Mouse (Mus musculus) frontal cortex, postnatal 25 days (tissue): ENCODE results near the gene Zmym5.
"Not testable (repeated sequence)": the region's sequence is repeated elsewhere in the genome, so short reads cannot be mapped to it uniquely, and the experiment has no call there.

ENCODE experiments used
- DNase-seq, 2 experiments: peaks; one replicate each; pipeline ENCODE4 v3.0.0; 2022; ENCODE audit warnings: low spot score in 2 of 2

Zmym5 gene

GRCm38 (mm10) chr14:56811701-56812339 lies at the start of gene Zmym5:
Zmym5 (minus strand) TSS chr14:56811716.
- DNase-seq = peak; percentile 71 to 72

GRCm38 (mm10) chr14:56849681-56850080 lies 38.2 kb upstream of the Zmym5 start:
- no peak for DNase-seq

- no peak for DNase-seq
Observed at GRCm38 (mm10) chr14:56848322-56848721, 36.8 kb upstream of the Zmym5 start.

GRCm38 (mm10) chr14:56844507-56844906 lies 33.0 kb upstream of the Zmym5 start:
- DNase-seq = no peak

- no peak for DNase-seq
Observed at GRCm38 (mm10) chr14:56844033-56844432, 32.5 kb upstream of the Zmym5 start.

DNA sequence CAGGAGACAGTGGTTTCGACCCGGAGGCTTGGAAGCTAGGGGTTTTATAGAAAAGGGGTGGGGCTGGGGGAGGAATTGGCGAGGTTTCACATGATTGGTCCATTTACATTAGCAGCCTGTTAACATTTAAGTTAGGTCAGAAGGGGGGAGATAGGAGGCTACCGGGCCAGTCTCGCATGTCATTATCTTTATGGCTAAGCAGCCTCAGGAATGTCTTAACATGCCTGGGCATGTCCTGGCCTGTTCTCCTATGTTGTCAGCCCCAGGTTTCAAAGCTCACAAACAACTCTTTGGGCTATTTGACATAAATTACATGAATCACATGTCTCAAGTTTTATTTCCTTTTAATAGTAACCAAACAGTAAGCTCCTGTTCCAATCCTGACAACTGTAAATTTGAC lies 23.1 kb upstream of the Zmym5 start:
- DNase-seq = not testable (repeated sequence)

- not testable (repeated sequence) for DNase-seq
Observed at GRCm38 (mm10) chr14:56833211-56833610, 21.7 kb upstream of the Zmym5 start.

DNA sequence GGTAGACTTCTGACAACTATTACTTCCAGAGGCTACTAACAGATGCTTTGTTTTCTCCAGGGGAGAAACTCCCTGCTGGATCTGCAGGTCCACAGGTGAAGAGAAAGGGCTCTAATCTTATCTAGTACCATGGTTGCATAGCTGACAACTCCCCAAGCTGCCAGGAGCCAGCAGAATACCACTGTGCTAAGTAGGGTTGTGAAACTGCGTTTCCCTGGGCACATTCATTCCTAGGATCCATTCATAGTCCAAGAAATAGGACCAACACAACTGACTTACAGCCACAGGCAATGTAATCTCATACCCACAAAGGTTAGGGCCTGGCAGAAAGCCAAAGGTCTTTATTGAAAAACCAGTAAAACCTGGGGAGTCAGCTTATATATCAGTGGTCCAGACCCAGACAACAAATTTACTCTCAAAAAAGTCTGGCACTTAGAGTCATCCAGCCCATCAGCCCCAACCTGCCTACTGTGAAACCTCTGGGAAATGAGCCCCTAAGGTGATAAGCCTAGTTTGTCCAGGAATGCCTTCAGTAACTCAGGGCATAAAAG lies 21.1 kb upstream of the Zmym5 start:
- DNase-seq = no peak

DNA sequence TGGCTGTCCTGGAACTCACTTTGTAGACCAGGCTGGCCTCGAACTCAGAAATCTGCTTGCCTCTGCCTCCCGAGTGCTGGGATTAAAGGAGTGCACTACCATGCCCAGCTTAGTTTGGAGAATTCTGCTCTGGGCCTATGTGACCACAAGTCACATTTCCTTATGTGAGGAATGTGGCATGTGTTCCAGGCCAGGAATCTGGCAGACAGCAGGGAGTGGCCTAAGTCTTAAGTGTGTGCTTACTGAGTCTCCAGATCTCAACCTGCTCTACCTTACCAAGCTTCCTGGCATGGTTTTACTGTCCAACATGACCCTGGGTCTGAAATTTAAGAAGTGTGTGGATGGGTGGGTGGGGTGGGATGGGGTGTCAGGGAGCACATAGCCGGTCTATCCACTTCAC lies 20.6 kb upstream of the Zmym5 start:
- DNase-seq = no peak

DNA sequence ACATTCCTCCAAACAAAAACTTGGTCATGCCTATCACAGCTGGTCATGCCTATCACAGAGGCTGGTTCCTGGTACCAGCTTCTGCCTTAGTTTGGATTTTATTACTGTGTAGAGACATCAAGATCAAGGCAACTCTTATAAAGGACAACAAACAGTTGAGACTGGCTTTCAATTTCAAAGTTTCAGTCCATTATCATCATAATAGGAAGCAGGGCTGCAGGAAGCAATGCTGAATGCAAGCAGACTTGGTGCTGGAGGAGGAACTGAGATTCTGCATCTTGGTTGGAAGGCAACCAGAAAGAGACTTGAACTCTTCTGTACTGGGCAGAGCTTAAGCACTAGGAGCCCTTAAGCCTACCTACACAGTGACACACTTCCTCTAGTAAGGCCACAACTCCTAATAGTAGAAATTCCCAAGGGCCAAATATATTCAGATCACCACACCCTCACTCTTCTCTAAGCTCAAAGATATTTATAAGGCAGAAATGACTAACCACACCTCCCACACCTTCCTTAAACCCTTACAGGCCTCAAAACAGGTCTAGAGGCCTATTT lies 19.1 kb upstream of the Zmym5 start:
- DNase-seq = no peak

GRCm38 (mm10) chr14:56824562-56824961 lies 13.0 kb upstream of the Zmym5 start:
- no peak for DNase-seq

- DNase-seq = no peak
Observed at GRCm38 (mm10) chr14:56817616-56818015, 6.1 kb upstream of the Zmym5 start.

- DNase-seq = no peak
Observed at GRCm38 (mm10) chr14:56817131-56817530, 5.6 kb upstream of the Zmym5 start.

DNA sequence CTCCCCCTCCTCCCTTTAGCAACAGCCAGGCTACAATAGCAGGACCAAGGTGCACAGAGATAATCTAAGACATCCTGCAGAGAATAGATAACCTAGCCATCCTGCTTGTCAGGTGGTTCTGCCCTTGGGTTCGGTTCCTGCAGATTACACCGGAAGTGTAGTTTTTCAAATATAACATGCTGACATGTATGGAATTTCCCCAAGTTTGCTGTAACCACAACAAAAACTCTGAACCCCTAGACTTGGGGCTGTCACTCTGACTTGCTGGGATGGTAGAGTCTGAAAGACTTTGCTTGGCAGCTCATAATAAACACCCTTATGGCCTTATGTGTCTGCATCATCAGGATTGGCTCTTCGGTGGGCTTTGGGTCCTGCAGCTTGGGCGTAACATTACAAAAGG lies 5.0 kb upstream of the Zmym5 start:
- DNase-seq = no peak

DNA sequence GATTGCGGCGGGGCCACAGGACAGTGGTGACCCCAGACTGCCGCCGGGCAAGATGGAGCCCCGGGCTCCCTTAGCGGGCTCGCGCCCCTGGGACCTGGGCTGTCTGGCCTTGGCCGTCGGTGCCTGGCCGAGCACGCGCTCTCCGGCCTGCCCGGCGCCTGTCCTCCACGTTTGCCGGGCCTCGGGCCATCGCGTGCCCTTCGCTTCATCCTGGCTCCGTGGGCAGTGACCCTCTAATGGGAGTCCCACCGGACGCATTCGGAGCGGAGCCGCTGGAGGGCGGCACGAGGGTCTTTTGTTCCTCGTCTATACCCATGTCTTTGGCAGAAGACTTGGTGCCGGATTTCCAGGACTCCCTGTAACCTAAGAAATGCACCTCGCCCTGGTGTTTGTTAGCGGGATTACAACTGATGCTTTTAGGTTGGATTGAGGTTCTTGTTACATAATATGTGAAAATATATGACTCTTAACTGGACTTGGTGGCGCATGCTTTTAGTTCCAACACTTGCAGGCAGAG lies 1.1 kb upstream of the Zmym5 start:
- DNase-seq = peak; percentile 61 to 73

DNA sequence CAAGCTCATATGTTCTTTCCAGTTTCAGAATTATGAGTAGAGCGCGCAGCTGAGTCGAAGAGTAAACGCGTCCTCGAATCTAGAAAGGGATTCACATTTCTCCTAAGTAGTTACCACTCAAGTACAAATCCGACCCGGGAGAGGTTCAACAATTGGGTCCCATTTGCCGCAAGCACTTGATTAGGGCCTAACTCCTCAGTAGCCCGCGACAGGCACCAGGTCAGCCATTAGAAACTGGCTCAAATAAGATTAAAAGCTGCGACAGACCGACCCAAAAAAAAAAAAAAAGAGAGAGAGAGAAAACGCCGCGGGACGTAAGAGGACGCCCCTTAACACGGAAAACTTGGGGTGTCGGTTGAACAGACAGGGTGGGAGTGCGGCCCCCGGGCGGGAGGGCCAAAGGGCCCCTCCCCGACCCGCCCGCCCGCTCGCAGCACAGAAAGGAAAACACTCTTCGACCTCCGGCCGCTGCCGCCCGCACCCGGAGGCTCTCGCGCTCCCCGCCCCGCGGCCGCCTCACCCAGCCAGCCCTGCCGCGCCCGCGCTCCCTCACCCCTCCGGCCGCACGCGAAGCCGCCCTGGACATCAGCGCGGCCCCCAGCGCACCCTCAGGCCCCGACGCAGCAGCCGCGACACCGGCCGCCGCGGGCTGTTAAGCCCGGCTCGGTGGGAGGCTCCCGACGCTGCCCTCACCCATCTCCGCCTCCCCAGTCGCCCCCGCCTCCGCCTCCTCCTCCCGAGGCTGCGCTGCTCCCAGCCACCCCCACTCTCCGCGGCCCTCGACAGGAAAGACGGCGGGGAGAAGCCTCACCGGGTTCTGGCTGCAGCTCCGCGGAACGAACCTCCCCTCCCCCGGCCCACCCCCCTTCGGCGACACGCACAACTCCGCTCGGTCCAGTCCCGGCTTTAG lies 480 bp downstream of the Zmym5 start:
- peak in 1 of 2 experiments; percentile 11 for DNase-seq

DNA sequence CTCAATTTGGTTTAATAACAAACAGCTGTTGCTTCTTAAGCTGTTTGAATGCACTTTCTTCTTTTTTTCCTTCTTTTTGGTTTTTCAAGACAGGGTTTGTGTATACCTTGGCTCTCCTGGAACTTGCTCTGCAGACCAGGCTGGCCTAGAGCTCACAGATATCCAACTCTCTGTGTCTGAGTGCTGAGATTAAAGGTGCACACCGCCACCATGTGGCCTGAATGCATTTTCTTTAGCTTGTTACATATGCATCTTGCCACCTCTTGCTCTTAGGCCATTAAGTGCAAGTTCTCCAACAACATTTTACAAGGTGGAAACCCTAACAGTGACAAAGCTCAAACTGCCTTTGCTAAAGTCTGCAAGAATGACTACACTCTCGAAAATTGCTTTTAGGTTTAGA lies 18.3 kb downstream of the Zmym5 start:
- DNase-seq = peak in 1 of 2 experiments; percentile 22

DNA sequence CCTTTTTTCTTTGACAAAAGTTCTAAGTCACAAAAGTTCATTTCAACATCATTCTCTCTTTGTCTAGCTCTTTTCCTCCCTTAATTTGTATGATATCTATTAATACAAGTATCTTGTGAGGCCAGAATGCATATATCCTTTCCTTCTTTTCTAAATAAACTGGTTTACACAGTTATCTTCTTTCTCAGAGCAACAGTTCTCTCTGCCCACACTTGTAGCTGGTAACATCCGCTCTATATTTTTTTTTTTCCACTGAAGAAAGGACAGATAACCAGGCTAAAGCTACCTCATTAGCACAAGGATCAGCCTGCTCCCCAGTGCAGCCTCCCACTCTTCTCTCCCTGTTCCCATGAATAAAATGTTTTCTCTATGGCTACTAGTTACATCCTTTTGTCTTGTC lies 26.9 kb downstream of the Zmym5 start:
- no peak for DNase-seq

- DNase-seq = no peak
Observed at GRCm38 (mm10) chr14:56778933-56779300, 32.6 kb downstream of the Zmym5 start.

DNA sequence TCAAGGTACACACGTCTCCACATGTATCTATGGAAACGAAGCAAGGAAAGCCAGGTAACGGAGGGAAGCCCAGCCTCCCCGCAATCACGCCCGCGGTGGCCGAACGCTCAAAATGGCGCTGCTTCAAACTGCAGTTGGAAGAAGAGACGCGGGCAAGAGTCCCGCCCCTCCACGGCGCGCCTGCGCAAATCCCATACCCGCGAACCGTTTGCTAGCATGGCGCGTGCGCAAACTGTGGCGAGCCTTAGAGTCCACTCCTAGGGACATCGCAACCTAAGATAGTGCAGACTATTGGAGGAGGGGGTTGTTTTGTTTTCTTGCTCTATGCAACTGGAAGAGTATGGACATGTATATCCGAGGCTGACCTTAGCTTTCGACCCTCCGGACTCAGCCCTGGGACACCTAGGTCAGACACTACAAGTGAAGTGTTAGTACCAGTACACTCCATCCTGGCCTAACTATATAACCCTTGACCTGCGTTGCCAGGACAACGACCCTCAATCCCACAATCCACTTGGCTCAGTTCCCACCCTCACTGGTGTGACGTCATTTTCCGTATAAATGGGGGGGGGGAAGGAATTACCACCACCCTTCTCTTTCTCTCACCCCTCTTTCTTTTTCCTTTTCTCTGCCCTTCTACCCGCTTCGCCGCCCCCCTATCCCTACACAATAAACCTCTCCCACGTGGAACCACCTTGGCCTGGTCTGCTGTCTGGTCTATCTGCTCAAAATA lies 33.1 kb downstream of the Zmym5 start, which contains the start of gene Pspc1:
Gene Pspc1 (minus strand): TSS at position 117 of the 733 bp plus-strand sequence.
- DNase-seq = peak; percentile 96 to 97

DNA sequence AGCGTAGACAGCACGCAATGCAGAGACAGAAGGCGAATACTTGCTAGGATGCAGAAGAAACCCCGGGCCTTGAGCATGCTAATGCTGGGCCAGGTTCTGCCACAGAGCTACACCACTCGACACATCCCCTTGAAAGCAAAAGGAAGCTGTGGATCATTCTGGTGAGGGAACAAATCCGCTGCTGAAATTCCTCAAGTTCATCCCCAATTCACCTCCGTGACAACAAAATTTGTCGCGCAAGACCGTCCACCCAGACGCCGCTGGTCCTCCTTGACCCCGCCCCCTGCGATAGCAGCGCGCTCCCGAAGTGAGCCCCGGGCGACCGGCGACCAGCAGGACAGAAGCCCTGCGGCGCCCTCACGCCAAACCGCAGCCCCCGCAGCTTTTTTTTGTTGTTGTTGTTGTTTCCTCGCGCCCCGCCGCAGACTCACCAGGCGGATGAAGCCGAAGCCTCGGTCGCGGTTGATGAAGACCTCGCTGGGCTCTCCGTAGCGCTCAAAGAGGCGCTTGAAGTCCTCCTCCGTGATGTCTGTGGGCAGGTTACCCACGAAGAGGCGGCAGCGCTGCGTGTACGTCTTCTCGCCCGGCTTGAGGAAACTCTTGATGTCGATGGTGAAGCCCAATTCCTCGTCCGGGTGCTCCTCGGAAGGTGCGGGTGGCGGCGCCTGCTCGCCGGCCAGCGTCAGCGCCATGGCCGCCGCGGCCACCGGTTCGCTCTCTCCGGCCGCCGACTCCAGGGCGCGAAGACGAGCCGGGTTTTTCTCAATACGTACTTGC lies 34.0 kb downstream of the Zmym5 start:
- DNase-seq = peak; percentile 40 to 46
